Mouse (Mus musculus) lung, postnatal 10 days (tissue): ENCODE measurements at regions not wholly inside any gene's neighbourhood (a gene's known extent, or its start where the extent isn't known, plus 50 kb on each side); places are given as distances from the start of the nearest gene placed in this dataset.
A peak's percentile ranks its signal among the peaks of the same experiment; 100 is the strongest.

ENCODE experiments used
- DNase-seq: peaks from one replicate; pipeline ENCODE4 v3.0.0; 2021

DNA sequence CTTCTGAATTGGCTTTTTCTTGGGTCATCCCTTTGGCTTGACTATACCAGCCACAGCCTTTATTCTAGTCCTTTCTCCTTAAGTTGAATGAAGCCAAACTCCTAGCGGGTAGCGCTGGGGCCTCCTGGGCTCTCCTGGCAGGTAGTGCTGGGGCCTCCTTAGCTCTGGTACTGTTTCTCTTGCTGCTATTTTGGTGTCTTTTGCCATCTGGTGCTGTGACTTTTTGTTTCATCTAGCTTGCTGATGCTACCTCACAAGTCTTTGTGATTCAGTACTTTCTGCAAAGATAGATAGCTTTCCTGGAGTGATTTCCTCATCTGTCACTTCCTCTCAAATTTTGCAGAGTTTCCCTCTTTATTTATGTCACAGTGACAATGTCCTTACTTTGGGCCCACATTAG is 90.1 kb downstream of the Tmem200c start:
- no peak for DNase-seq

DNA sequence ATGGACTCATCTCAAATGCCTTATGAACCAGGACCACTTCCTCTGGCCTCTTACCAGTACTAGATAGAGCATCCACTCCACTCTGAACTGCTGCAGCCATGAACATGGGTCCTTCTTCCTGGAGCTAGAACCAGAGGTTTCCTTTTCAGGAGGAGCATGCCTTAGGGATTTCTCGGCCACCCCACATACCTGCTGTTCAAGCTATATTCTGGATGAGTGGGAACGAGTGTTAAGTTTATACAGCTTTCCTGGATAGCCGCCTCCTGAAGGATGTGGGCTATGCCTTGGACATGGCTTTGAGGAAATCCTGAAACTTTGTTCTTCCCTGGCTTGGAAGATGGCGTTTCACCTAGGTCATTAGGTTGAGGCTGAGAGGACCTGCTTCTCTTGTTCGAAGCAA is 91.8 kb downstream of the Tmem200c start:
- DNase-seq, result no peak

DNA sequence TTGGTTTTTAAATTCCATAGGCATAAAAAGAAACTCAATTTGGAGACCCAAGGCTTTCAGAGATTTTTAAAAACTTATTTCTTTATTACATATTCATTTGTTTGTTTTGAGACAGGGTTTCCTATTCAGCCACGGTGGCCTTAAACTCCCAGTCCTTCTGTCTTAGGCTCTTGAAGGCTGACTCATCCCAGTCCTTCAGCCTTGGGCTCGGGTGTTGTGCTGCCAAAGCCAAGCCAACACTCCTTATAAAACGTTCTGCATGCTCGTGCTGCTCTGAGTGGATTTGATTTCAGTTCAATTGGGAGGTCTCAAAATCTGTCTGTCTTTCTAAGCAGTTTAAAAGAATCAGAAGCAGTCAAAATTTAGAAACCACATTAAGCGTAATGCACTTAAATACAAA is 96.8 kb downstream of the Tmem200c start:
- DNase-seq, result no peak

DNA sequence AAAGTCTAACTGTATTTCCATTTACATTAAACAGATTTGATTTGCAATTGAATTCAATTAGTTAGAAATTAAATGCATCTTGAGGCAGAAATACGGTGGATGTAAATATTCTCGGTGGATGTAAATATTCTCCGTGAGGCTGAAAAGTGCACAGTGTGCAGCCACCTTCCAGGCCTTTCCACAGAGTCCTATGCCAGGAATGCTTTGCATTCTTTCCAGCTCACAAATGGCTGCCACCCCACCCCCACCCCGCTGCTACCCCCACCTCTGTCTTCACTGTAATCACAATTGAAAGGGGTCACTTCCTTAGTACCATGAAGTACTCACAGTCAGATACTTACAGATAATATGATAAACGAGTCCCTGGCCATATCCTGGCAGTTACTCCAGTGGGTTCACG is 101.0 kb downstream of the Tmem200c start:
- no peak for DNase-seq

DNA sequence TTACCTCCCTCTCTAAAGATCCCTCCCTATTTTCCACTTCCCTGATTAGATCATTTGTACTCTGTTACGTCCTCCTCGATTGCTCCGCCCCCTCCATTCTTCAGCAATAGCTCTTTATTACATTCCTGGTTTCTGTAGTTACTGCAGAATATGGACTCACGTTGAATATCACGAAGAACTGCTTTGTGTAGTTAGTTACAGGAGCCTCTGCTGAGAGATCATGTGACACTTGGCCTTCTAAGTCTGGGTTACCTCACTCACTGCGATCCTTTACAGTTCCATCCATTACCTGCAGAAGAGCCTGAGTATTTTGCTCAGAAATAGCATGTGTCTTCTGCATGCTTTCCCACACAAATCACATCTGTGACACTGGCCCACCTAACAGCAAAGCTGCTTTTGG is 102.3 kb downstream of the Tmem200c start:
- DNase-seq, result no peak

DNA sequence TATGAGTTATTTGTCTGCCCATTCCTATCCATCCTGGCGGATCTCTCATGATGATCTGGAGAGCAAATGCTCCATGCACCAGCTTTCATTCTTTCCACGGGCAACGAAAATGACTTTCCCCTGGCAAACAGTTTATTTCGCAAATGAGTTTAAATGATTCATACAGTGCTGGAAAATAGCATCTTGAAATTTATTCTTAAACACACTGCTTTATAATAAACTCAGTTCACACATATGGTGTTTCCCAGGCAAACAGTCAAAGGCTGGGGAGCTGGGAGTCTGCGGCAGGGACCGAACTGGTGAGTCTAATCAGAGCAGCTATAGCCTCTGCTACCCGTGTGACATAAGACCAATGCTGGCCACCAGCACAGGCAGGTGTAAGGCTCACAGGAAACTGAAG is 106.8 kb downstream of the Tmem200c start:
- DNase-seq, result no peak

GRCm38 (mm10) chr17:68934066-68934465 is 107.6 kb downstream of the Tmem200c start:
- DNase-seq, result no peak

- DNase-seq, result no peak
These were observed 109.6 kb downstream of the Tmem200c start for GRCm38 (mm10) chr17:68936016-68936415.

GRCm38 (mm10) chr17:68956275-68956674 is 119.2 kb upstream of the Epb41l3 start:
- DNase-seq, result no peak

DNA sequence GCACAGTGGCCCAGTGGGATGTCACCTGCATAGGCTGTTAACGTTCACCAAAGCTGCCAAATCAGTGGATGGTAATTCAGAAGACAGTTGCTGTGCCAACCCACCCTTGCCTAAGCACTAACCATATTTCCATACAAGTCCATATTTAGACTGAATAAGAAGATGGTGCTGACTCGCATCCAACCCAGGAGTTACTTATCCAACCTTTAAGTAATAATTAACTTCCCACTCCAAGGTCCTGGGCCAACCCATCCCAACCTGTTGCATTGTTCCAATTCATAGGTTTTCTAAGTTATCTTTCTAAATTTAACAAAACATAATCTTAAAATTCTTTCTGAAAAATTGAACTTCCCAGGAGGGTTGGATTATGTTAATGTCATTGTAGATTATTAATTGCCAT is 114.3 kb upstream of the Epb41l3 start:
- DNase-seq, result no peak

GRCm38 (mm10) chr17:68975606-68976005 is 99.9 kb upstream of the Epb41l3 start:
- DNase-seq, result no peak

DNA sequence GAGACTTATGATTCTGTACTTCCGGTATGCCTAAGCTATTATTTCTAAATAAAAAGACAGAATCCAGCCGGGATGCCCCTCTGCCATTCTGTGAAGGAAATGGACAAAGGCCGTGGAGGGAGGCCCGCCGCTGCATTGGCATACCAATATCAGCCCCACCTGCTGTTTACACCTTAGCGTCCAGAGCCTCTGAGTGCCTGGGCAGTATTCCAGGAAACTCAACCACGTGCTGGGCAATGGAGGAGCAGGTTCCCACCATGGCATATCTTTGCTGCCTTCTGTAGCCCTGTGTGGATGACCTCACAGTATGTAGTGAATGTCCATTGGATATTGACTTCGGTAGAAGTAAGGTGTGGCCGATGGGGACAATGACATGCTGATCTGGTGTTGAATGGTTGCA is 97.3 kb upstream of the Epb41l3 start:
- peak; percentile 2 for DNase-seq

- DNase-seq, result no peak
These were observed 94.4 kb upstream of the Epb41l3 start for GRCm38 (mm10) chr17:68981120-68981519.

DNA sequence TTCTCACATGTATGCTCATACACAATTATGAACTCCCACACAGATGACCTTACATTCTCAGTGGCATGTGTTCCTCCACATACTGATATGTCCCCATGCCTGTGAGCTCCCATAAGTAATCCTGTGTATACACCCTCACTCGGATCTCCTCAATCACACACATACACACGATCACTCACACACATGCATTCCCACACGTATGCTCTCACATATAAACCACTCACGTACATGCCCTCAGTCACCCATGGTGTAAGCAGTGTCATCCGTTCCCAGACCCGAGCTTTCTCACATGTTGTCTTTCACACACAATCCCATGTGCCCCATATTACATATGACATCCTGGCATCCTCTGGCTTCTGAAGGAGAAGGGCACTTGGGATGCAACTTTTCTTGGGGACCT is 93.4 kb upstream of the Epb41l3 start:
- DNase-seq, result no peak

GRCm38 (mm10) chr17:68999913-69000312 is 75.6 kb upstream of the Epb41l3 start:
- no peak for DNase-seq

DNA sequence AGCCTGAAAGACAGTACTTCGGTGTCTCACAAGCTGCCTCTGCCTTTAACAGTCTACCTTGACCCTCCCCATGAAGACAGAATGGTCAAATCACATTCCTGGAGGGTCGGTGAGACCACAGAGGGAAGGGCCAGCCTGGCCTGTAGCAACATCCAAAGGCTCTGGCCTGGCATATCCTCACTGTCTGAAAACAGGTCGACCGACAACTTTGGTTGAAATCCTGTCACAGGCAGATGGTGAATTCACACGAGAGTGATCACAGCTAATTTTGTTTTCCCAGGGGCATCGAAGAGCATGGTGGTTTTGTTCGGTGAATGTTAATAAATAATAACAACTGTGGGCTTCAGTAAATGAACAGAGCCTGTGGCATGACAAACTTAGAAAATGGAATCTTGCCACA is 71.4 kb upstream of the Epb41l3 start:
- DNase-seq, result no peak

- peak; percentile 24 for DNase-seq
These were observed 69.2 kb upstream of the Epb41l3 start for GRCm38 (mm10) chr17:69006272-69006671.
